Mouse (Mus musculus): ENCODE measurements around the gene Vmn1r113.

Vmn1r113 gene

DNA sequence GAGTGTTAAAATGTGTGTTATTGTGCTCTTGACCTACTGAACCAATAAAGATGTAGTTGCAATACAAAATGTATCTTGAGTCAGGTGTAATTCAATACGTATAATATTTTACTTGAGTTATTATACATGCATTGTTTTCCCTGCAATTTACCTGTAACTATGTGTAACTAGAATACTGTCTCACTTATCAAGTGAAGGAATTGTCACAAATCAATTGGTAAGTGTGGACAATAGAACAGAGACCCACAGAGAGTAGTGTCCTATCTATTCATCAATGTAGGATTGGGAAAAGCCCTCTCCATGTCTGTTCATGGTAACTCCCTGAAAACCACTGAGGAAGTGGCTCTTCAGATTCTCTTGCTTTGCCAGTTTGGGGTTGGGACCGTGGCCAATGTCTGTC is at the start of gene Vmn1r113:
Gene Vmn1r113, plus strand, starts transcription at position 301 of the 400 bp plus-strand sequence.
- in situ Hi-C loops (cut with MboI, MseI) = loop anchor here (10.0 to 25.0 kb wide), 3 partner anchors 450 to 975 kb away; partner anchors contain the start of genes Gm16442, Gm4133 and Gm4175

DNA sequence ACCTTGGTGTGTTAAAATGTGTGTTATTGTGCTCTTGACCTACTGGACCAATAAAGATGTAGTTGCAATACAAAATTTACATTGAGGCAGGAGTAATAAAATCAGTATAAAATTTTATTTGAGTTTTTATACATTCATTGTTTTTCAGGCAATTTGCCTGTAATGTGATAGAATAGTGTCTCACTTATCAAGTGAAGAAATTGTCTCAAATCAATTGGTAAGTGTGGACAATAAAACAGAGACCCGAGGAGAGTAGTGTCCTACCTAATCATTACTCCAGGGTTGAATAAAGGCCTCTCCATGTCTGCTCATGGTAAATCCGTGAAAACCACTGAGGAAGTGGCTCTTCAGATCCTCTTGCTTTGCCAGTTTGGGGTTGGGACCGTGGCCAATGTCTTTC is 16.2 kb upstream of the Vmn1r113 start, which contains the start of gene Vmn1r112:
Gene Vmn1r112, plus strand, starts transcription at position 301 of the 400 bp plus-strand sequence.
- in situ Hi-C loops (cut with MboI, MseI) = loop anchor here (10.0 kb wide), 1 partner anchor 1994 kb away; the partner anchor contains the start of gene Vmn1r157

DNA sequence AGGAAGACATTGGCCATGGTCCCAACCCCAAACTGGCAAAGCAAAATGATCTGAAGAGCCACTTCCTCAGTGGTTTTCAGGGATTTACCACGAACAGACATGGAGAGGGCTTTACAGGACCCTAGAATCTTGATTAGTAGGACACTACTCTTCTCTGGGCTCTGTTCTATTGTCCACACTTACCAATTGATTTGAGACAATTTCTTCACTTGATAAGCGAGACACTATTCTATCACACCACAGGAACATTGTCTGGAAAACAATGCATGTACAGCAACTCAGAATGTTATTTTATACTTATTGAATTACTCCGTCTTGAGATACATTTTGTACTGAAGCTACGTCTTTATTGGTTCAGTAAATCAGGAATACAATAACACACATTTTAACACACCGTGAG is 25.0 kb downstream of the Vmn1r113 start, which contains the start of gene Vmn1r114:
Gene Vmn1r114, minus strand, starts transcription at position 101 of the 400 bp plus-strand sequence.
- in situ Hi-C loops (cut with MboI, MseI) = loop anchor here (25.0 kb wide), 1 partner anchor 1325 kb away; the partner anchor contains the start of gene Gm10666
